Mouse (Mus musculus) lung, adult 2 months (tissue): ENCODE data around the gene Relt.

Source experiments
- CTCF ChIP-seq: fragments of 200-500 bp; IDR thresholded peaks from 2 replicates; pipeline ENCODE4 v1.5.1; 2011; ENCODE audit warnings: mild to moderate bottlenecking, low read length, control low read depth; ENCODE audit not compliant: insufficient read depth
- POLR2A ChIP-seq: fragments of 200-500 bp; IDR thresholded peaks from 2 replicates; pipeline ENCODE4 v1.6.1; 2011; ENCODE audit warnings: low read depth, mild to moderate bottlenecking, control low read depth, low read length, borderline replicate concordance; ENCODE audit errors: extremely low read depth

- TF ChIP-seq POLR2A (no peak), CTCF (no peak)
Observed at GRCm38 (mm10) chr7:100862353-100862752, 893 bp downstream of the Relt start.
